Mouse (Mus musculus) embryo, embryonic 10 days (tissue): Measurements from ENCODE around the gene Castor1.

Experiments
- DNase-seq: peaks from one replicate; pipeline ENCODE4 v3.0.0-alpha.2; 2015; ENCODE audit warnings: low spot score

Castor1 gene

GRCm38 (mm10) chr11:4262847-4263246 is 44.8 kb downstream of the Castor1 start:
- no peak for DNase-seq

GRCm38 (mm10) chr11:4263296-4263695 is 45.3 kb downstream of the Castor1 start:
- DNase-seq: no peak

- DNase-seq: no peak
These were observed 46.0 kb downstream of the Castor1 start for GRCm38 (mm10) chr11:4264066-4264465.

- peak; percentile 27 for DNase-seq
These were observed 48.5 kb downstream of the Castor1 start for GRCm38 (mm10) chr11:4266271-4267201.

GRCm38 (mm10) chr11:4267202-4267578 is 49.2 kb downstream of the Castor1 start:
- DNase-seq: no peak

GRCm38 (mm10) chr11:4268500-4268899 is 50.5 kb downstream of the Castor1 start:
- DNase-seq: no peak

- peak; percentile 31 for DNase-seq
These were observed 52.9 kb downstream of the Castor1 start for GRCm38 (mm10) chr11:4270744-4271459.

- no peak for DNase-seq
These were observed 53.5 kb downstream of the Castor1 start for GRCm38 (mm10) chr11:4271544-4271943.
